Mouse (Mus musculus): ENCODE results near the gene Scn2a. TPM values are rescaled to one million over a fixed set of nuclear protein-coding genes. Genes with fewer than 3 reads are reported as not detected.
"Not testable (repeated sequence)": the region's sequence is repeated elsewhere in the genome, so short reads cannot be mapped to it uniquely, and the experiment has no call there.

Gene Scn2a
- polyA plus RNA-seq, 1 experiment from 2014 or later: 2.1 TPM

DNA sequence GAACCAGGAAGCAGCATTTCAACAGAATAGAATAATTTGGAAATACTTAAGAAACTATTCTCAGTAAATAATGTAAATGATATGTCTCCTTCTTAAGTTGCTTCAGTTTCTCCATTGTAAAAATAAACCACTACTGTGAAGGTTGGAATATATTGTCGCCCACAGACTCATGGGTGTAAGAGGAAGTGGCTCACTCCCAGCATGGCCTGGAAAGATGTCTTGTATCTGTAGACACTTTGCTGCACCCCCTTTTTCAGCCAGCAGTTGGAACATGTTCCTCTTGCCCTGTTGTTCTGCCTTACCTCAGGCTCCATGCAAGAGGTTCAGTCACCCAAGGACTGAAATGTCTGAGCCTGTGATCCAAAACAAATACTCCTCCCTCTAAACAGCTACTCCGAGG is 173.0 kb downstream of the Scn2a start:
- Histone ChIP-seq H3K9ac (replicated peaks; ENCODE audit: low read length) (no peak overlapping the region), H3K4me1 (ENCODE audit: insufficient read depth, low read length) (no peaks in the 10 kb centered on the region), H3K36me3 (ENCODE audit: insufficient read depth, low read length) (no peaks in the 10 kb centered on the region), H3K27ac (ENCODE audit: low read length) (no peak overlapping the region), H3K4me3 (ENCODE audit: low read length) (no peak overlapping the region), H3K4me2 (replicated peaks; ENCODE audit: low read depth, low read length) (no peak overlapping the region), H3K27me3 (ENCODE audit: insufficient read depth, low read length) (no peaks in the 10 kb centered on the region), H3K9me3 (ENCODE audit: low read length) (peaks cover 12% of the 10 kb centered on the region)
- no peak for ATAC-seq (ENCODE audit: low FRiP score, low TSS enrichment)
- WGBS: 63% methylated on average over 2 of the region's 2 CpGs

DNA sequence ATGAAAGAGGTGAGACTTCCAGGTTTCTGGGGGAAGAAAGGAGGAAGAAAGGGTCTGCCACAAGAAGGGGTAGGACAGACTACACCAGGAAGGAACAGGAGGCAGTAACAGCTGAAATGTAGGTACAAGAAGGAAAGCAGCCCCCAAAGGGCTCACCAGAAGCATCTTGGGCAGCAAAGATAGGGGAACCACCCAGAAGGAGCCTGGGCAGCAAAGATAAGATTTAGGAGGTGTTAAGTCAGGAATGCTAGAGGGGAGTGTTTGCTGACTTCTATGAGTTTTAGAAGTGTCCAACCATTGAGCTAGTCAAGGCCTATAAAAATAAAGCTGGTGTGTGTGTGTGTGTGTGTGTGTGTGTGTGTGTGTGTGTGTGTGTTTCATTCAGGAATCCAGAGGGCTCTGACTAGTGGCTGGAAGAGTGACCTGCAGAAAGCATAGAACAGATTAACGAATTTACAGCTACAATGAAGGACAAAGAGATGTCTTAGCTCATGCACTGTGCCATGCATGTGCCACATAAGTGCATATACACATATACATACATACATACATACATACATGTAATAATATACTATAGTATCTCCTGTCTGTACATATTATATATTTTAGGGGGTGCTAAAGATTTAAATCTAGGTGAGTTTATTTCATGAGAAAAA is 180.6 kb downstream of the Scn2a start:
- no peak overlapping the region for H3K4me3 ChIP-seq (ENCODE audit: low read length)
- H3K36me3 ChIP-seq (ENCODE audit: insufficient read depth, low read length): no peaks in the 10 kb centered on the region
- no peak overlapping the region for H3K27ac ChIP-seq (ENCODE audit: low read length)
- no peak overlapping the region for H3K9ac ChIP-seq (replicated peaks; ENCODE audit: low read length)
- 86% methylated on average over 1 of the region's 1 CpGs for WGBS
- no peaks in the 10 kb centered on the region for H3K27me3 ChIP-seq (ENCODE audit: insufficient read depth, low read length)
- no peak overlapping the region for H3K4me2 ChIP-seq (replicated peaks; ENCODE audit: low read depth, low read length)
- ATAC-seq (ENCODE audit: low FRiP score, low TSS enrichment): no peak
- no peaks in the 10 kb centered on the region for H3K4me1 ChIP-seq (ENCODE audit: insufficient read depth, low read length)
- peaks cover 7% of the 10 kb centered on the region for H3K9me3 ChIP-seq (ENCODE audit: low read length)

DNA sequence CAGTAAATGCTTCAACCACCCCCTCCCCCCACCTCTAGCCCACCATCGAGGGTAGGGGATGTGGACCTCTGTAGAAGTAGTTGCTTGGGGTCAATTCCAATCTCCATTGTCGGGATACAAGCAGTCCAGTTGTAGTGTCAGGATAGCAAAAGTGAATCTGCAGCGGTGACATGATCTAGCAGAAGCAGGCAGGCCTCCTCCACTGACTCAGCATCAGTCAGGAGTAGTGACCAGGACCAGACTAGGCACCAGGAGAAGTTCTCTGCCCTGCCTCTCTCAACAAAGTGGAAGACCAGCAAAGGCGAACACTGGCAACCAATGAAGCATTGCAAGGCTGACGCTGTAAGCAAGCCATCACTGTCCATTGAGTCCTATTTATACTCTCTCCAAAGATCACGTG is 186.0 kb downstream of the Scn2a start:
- 86% methylated on average over 6 of the region's 6 CpGs for WGBS
- Histone ChIP-seq H3K4me3 (ENCODE audit: low read length) (no peak overlapping the region), H3K4me1 (ENCODE audit: insufficient read depth, low read length) (no peaks in the 10 kb centered on the region), H3K27me3 (ENCODE audit: insufficient read depth, low read length) (no peaks in the 10 kb centered on the region), H3K4me2 (replicated peaks; ENCODE audit: low read depth, low read length) (no peak overlapping the region), H3K36me3 (ENCODE audit: insufficient read depth, low read length) (no peaks in the 10 kb centered on the region), H3K9me3 (ENCODE audit: low read length) (no peaks in the 10 kb centered on the region), H3K27ac (ENCODE audit: low read length) (no peak overlapping the region), H3K9ac (replicated peaks; ENCODE audit: low read length) (no peak overlapping the region)
- ATAC-seq (ENCODE audit: low FRiP score, low TSS enrichment): no peak

DNA sequence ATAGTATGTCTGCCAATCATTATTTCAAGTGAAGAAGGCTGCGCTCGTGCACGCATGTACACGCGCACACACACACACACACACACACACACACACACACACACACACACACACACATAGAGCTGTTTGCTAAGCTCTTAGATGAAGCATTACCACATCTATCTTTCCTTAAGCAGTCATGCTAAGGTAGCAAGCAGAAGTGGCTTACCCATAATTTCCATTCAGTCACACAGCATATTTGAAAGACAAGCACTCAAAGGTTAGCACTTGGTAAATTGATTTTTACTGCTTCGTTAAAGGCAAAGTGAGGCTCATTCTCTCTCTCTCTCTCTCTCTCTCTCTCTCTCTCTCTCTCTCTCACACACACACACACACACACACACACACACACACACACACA is 190.6 kb downstream of the Scn2a start:
- not testable (repeated sequence) for H3K4me1 ChIP-seq (ENCODE audit: insufficient read depth, low read length); H3K9me3 ChIP-seq (ENCODE audit: low read length); H3K36me3 ChIP-seq (ENCODE audit: insufficient read depth, low read length); ATAC-seq (ENCODE audit: low FRiP score, low TSS enrichment); H3K27ac ChIP-seq (ENCODE audit: low read length); H3K4me3 ChIP-seq (ENCODE audit: low read length); H3K9ac ChIP-seq (replicated peaks; ENCODE audit: low read length); H3K4me2 ChIP-seq (replicated peaks; ENCODE audit: low read depth, low read length); H3K27me3 ChIP-seq (ENCODE audit: insufficient read depth, low read length)
- WGBS: 96% methylated on average over 6 of the region's 6 CpGs

Other genes with a start within 250 kb of the Scn2a start
- 0.19 and 0.92 TPM in 2 replicates for gene Scn3a, start 53.1 kb upstream of the Scn2a start, polyA plus RNA-seq (2015; fragmentation: Nextera tagmentation; extraction: Ambion mirVana)
- gene Csrnp3, start 225.0 kb downstream of the Scn2a start, polyA plus RNA-seq (2015; fragmentation: Nextera tagmentation; extraction: Ambion mirVana): 1.8 and 2.2 TPM in 2 replicates